Mouse (Mus musculus): Measurements from ENCODE around the gene Vcan.
A peak's percentile ranks its signal among the peaks of the same experiment; 100 is the strongest.
"Not testable (repeated sequence)": the region's sequence is repeated elsewhere in the genome, so short reads cannot be mapped to it uniquely, and the experiment has no call there.

The Vcan gene

DNA sequence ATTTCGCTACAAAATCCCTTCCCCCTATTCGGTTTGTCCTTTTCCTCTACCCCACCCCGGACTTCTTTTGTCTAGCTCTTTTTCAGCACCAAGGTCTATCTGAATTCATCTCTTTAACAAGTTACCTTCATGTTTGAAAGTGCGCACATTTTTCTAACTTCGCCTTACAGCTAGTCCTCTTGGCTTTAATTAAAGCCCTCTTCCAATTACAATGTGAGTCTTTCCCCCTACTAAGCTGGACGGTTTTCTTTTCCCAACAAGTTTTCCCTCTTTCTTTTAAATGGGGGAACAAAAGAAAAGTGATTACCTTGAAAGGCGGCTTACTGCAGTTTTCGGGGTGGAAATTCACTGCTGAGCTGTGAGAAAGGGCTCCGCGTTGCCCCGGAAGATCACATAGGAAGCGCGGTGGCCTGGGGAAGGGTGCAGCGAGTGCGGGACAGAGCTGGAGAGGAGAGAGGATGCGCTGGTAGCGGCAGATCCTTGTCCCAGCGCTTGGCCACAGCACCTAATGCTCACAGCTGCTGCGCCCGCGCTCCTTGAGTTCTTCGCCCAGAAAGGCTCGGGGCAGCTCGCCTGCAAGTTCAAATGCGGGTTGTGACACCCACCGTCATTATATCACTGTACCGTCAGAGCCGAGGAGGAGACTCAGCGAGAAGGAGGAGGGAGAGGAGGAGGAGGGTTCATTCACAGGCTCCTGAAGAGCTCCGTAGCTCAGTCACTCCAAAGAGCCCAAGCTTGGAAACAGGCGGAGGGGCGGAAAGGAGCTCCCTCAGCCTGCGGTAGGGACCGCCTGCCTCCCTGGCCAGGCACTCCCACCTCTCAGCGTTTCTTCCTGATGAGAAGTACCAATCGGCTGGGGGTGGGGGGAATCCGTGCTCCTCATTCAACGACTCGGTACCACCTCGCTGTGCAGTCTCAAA is at the start of gene Vcan:
Gene Vcan (minus strand): TSS at position 744 of the 920 bp plus-strand sequence.
- DNase-seq: peak; percentile 58

GRCm38 (mm10) chr13:89791475-89791874 is 49.2 kb upstream of the Vcan start:
- DNase-seq: no peak

- DNase-seq: no peak
These were observed 40.6 kb upstream of the Vcan start for GRCm38 (mm10) chr13:89782886-89783285.

DNA sequence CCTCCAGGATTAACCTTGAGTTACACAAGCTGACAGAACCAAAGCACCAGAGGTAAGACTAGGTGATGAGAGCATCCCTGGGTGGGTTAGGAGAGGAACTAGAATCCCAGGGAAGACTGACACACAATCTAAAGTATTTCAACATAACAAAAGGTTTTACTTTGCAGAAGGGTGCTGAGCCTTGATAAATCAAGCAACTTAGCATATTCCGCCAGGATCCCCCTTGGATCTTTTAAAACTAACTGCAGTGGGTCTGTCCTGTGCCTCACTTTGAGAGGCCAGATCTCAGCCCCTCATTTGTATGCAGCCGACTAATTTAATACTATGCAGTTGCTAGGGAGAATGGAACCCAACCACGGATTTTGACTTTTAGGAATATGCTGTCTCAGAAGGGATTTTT is 38.0 kb upstream of the Vcan start:
- DNase-seq: no peak

DNA sequence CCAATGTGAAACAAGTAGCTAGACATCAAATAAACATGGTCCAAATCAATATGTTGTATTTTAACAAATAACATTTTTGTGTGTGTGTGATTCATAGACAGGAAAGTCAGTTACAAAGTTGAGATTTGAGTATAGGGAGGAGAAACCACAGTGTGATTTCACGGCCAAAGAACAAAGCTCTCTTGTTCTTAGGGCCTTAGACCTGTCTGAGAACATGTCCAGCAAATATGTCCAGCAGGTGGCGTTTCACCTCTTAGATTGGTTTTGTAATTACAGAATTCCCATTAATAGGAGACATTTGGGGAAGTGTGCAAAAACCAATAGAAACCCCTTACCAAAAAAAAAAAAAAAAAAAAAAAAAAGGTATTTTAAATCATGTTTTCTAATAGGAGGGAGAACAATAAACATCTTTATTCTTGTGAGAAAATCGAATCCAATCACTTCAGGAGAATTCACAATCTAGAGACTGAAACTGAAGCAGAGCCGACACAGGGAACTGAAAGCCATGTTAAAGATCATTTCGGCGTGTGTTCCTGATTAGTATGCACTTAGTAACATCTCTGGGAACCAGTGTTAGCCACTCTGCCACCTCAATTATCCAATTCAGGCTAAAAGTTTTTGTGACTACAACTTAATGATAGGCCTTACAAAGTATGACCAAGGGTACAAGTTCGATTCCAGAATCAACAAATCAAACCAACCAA is 37.1 kb upstream of the Vcan start:
- DNase-seq: peak; percentile 45

- no peak for DNase-seq
These were observed 35.5 kb upstream of the Vcan start for GRCm38 (mm10) chr13:89777764-89778163.

- DNase-seq: no peak
These were observed 34.8 kb upstream of the Vcan start for GRCm38 (mm10) chr13:89777146-89777545.

DNA sequence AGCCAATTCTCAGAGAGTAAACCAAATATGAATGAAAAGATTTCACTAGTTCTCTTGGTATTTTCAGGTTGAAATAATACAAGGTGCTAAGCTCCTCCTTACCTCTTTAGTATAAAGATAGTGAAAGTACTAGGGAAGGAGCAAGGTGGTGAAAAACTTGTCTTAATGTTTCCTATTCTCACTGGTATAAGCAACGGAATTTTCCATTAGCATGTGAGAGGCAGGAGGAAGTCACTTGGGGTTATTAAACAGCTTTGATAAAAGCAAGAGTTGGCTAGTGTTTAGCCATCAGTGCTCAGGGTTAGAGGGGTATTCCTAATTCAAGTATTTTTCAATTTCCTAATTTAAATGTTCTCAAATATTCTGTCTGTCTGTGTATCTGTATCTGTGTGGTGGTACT is 24.2 kb upstream of the Vcan start:
- DNase-seq: no peak

GRCm38 (mm10) chr13:89765966-89766365 is 23.7 kb upstream of the Vcan start:
- no peak for DNase-seq

- no peak for DNase-seq
These were observed 20.0 kb upstream of the Vcan start for GRCm38 (mm10) chr13:89762339-89762738.

DNA sequence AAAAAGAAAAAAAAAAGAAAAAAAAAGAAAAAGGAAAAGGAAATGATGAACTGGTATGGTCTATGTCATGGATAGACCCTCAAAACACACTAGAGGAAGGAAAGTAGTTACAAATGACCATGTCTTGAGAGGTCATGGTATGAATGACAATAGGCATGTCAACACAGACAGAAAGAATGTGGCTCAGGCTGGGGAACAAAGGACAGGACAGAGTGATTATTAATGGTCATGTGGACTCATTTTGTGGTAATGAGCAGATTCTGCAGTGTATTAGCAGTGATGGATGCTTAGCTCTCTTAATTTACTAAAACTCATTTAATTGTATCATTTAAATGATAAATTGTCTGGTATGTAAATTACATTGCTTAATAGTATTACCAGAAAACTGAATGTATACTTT is 14.0 kb upstream of the Vcan start:
- no peak for DNase-seq

- DNase-seq: not testable (repeated sequence)
These were observed 8.3 kb upstream of the Vcan start for GRCm38 (mm10) chr13:89750562-89750961.

GRCm38 (mm10) chr13:89743201-89743600 is 892 bp upstream of the Vcan start:
- DNase-seq: no peak

DNA sequence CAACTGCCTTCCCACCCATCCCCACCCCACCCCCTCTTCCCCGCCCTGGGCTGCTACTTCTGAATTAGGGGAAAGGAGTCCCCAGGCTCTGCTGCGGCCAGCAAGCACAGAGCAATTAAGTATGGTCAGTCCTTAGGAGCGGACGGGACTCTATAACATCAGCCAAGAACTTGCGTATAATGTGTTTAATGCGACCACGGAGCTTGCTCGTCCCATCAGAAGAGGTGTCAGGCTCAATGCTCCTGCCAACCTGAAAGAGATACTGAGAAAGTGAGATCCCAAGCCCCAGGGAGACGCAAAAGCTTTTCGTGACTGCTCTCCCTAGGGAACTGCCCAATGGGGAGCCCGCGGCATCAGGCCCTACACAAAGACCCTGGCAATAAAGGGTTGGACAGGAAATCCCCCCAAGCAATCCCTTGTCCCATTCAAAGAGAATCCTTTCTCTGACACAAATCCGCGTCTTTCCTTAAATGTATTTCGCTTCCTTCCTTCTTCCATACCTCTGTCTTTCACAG is 434 bp upstream of the Vcan start:
- peak; percentile 15 for DNase-seq

DNA sequence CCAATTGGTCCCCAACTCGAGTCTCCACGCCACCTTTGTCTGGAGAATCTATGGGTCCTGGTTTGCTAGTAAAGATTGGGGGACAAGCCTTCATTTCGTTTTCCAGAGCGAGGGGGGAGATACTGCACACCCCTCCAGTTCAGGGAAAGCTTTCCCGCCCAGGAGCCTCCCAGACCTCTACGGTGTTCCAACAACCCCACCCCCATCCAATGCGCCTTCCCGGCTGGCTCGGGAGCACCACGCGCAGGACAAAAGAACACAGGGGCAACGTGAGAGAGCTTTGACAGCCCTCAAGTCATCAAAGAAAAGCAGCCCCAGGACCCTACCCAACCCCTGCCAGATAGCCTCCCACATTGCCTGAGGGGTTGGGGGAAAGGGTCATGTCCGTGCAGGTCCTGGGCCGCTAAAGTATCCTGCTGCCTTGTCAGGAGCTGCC is 1.2 kb downstream of the Vcan start:
- peak; percentile 58 for DNase-seq

DNA sequence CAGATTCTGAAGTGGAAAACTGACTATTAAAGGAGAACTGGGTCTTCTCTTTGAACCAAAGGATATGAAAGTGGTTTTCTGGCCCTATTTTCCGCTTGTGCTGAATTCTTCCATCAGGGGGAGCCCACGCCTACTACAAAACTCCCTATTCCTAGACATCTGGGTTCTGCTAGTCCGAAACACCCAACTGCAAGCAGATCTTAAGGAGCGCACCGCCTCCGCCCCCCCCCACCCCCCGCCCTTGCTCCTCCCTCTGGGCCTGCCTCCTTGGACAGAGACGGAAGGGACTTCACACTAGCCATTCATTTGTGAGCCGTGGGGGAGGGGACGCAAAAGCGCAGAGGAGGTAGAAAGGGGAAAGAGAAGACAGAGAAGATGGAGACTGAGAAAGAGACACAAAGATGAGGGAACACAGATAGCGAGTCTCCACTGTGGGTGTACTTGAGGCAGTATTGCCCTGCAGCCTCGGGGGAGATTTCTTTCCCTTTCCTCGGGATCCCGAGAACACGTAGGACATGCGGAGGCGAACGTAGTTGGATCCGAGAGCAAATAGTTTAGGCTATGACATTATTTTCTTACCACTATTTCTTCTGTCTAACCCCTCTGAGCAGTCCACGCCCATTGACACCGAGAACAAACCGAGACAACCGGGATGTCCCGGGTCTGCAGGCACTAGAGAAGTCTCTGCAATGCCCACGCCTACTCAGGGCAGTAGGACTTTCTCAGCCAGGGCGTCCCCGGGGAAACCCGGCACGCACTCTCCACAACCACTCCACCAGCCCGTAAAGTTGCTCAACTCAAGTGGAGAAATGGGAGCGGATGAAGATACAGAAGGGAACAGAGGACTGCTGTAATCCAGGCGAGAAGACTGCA is 1.8 kb downstream of the Vcan start:
- peak; percentile 82 for DNase-seq

DNA sequence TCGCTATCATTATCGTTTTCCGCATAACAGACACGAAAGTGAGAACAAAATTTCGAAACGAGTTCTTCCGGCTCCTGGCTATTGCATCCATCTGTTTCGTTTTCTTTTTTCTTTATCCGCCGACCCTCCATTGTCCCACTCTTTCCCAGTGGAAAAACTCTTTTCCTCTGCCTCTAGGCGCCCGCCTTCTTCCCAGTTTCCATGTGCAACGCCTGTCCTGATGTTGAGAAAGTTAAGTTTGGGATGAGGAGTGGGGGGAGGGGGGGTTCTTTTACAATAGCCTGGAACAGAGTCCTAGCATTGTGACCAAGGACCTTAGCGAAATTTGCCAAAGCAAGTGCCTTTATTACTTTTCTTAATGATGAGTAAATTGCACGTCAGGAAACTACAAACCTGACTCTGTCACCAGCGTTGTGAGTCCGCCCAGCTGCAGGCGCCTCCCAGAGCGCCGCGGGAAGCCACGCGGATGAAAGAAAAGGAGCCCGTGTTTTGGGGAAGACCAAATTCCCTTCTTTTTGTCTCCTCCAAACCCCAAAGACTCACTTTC is 2.5 kb downstream of the Vcan start:
- DNase-seq: no peak

DNA sequence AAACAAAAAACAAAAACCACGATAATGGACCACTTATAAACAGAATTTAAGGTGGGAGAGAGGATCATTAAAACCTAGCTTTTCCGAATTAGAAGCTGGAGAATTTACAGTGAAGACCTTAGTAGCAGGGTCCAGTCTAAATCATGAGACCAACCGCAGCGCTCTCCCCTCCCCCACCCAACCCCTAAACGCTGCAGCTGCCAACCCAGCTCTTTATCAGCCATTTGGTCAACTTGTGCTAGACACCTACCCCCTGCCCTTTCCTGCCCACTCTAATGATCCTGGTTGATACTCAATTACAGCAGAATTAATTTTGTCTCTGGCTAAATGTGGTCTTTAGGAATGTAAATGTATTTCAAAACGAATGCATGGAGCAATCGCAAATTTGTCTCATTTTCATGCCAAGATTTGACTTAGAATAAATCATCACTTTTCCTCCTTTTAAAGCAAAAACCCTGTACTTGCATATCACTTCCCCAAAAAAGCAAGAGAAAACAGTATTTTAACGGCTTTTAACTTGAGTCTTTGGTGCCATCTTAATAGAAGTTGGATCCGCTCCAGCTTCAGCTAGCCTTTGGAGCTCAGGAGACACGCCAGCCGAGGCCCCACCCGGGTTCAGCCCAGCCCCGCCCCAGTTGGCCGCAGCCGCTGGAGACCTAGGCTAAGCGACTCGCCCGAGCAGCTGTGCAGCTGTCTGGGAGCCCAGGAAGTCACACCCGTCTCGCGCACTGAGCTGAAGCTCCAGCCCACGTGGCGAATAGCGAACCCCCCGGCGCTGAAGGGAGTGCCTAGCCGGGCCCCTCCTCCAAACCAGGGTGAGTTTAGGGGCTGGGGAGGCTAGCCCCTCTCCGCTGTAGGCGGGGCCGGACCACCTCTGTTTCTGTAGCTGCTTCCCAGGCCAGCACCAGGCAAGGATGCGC is 3.3 kb downstream of the Vcan start:
- DNase-seq: peak; percentile 63

DNA sequence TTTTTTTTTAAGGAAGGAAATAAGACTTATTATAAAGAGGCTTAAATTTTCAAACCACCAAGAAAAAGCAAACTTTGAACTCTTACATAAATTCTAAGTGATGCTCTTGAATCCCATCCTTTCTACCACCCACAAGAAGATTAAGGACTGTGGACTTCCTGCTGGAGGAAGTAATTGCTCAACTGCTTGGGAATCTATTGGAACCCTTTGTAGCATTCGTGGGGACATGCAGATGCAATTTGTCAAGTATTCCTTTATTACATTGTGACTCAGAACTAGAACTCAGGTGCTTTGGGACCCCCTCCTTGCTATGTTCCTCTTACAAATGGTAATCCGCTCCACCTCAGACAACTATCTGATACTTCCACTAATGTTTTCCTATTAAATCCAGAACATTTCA is 4.0 kb downstream of the Vcan start:
- no peak for DNase-seq

- no peak for DNase-seq
These were observed 7.2 kb downstream of the Vcan start for GRCm38 (mm10) chr13:89735111-89735510.

DNA sequence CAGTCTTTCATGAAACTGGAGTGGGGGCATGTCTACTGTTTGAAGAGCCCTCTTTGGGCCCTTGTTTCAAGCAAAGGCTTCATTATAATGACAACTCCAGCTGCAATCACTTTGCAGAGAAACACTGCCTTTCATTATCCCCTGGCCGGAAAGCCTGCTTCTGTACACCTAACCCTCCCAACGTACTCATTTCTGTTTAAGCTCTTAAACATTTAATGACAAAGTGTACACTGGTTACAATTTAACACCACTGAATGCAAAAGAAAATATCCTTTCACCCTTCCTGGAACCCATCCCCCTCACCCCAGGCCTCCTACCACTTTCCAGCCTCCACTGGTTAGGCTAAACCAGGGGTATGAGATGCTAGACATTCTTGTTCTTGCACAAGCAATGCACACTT is 15.8 kb downstream of the Vcan start:
- DNase-seq: no peak
